Comparison of ENCODE assay signal across 18 mouse cellular contexts in genomic region chr13:101728300-101728699, GRCm38 (mm10). TPM values are rescaled to one million over a fixed set of nuclear protein-coding genes. Genes with fewer than 3 reads are reported as not detected.
DNase-seq lines count a peak whose midpoint lies in the region; ATAC-seq and TF ChIP-seq lines count a peak whose summit lies in the region.
"Had no signal": no experiment of that assay in that cellular context is flagged by ENCODE, and none has a peak within 500 bp of the region (broad histone marks: within the 10 kb centered on the region; RNA-seq: fewer than 3 reads in every experiment).

No protein-coding gene starts in this region.

- no peaks in the 10 kb centered on the region; the same call in 1 of the 2 replicates for H3K27me3 ChIP-seq in midbrain, embryonic 11.5 days (ENCODE audit: control insufficient read depth, insufficient read depth, low read length)
- no peaks in the 10 kb centered on the region for H3K27me3 ChIP-seq in midbrain, embryonic 15.5 days (replicated peaks)
- no peaks in the 10 kb centered on the region for H3K27me3 ChIP-seq in limb, embryonic 15.5 days
- H3K27me3 ChIP-seq: forebrain, embryonic 12.5 days; hindbrain, embryonic 12.5 days; liver, embryonic 13.5 days; lung, embryonic 15.5 days had no signal

- no peak for ATAC-seq in midbrain, embryonic 11.5 days (ENCODE audit: low FRiP score)
- ATAC-seq in midbrain, embryonic 15.5 days (replicated peaks): no peak
- ATAC-seq in limb, embryonic 15.5 days (ENCODE audit: insufficient number of reproducible peaks, low FRiP score, low TSS enrichment, low read depth): no peak
- ATAC-seq: CD4-positive, CD25-positive, alpha-beta regulatory T cell, adult 4 months had no signal

- H3K4me1 ChIP-seq in midbrain, embryonic 11.5 days (ENCODE audit: control insufficient read depth, insufficient read depth, low read length): peaks cover 12% of the 10 kb centered on the region
- peaks cover 15% of the 10 kb centered on the region for H3K4me1 ChIP-seq in midbrain, embryonic 15.5 days
- peaks cover 50% of the 10 kb centered on the region for H3K4me1 ChIP-seq in limb, embryonic 15.5 days

- no peaks in the 10 kb centered on the region for H3K36me3 ChIP-seq in midbrain, embryonic 11.5 days (ENCODE audit: control insufficient read depth, insufficient read depth, low read length)
- no peaks in the 10 kb centered on the region for H3K36me3 ChIP-seq in midbrain, embryonic 15.5 days (replicated peaks)
- H3K36me3 ChIP-seq in limb, embryonic 15.5 days: no peaks in the 10 kb centered on the region
- H3K36me3 ChIP-seq: forebrain, embryonic 12.5 days; hindbrain, embryonic 12.5 days; liver, embryonic 13.5 days; lung, embryonic 15.5 days had no signal

- no peak for TF ChIP-seq CTCF in gastrocnemius, adult 2 months (IDR thresholded peaks at IDR 0.05)
- TF ChIP-seq CTCF in layer of hippocampus, adult 2 months (conservative IDR thresholded peaks at IDR 0.05): no peak

- no peak for DNase-seq in gastrocnemius, adult 2 months
- DNase-seq in gastrocnemius, postnatal 4 days (ENCODE audit: low spot score in 2 of 2): no peak
- no peak for DNase-seq in layer of hippocampus, adult 2 months (ENCODE audit: low spot score in 2 of 2)
- DNase-seq in layer of hippocampus, postnatal 14 days (ENCODE audit: low spot score in 2 of 2): no peak
- peak; percentile 84 for DNase-seq in midbrain, embryonic 11.5 days (ENCODE audit: low spot score, missing footprints)
- DNase-seq in ovary, adult 18-20 months (ENCODE audit: low spot score): no peak
- DNase-seq: cerebellum, adult 11 months; kidney, adult 18-20 months; liver, embryonic 13.5 days had no signal

- no peaks in the 10 kb centered on the region for H3K9me3 ChIP-seq in midbrain, embryonic 11.5 days (ENCODE audit: control insufficient read depth, low read length)
- H3K9me3 ChIP-seq in midbrain, embryonic 15.5 days: no peaks in the 10 kb centered on the region
- no peaks in the 10 kb centered on the region for H3K9me3 ChIP-seq in limb, embryonic 15.5 days
- H3K9me3 ChIP-seq: forebrain, embryonic 12.5 days; hindbrain, embryonic 12.5 days; liver, embryonic 13.5 days; lung, embryonic 15.5 days had no signal

- no peak overlapping the region for H3K4me3 ChIP-seq in gastrocnemius, adult 2 months
- no peak overlapping the region for H3K4me3 ChIP-seq in layer of hippocampus, adult 2 months
- no peak overlapping the region for H3K4me3 ChIP-seq in midbrain, embryonic 11.5 days (ENCODE audit: low read depth, low read length)
- H3K4me3 ChIP-seq in midbrain, embryonic 15.5 days: no peak overlapping the region
- H3K4me3 ChIP-seq in limb, embryonic 15.5 days: no peak overlapping the region
- H3K4me3 ChIP-seq: erythroblast, embryonic 14.5 days; forebrain, embryonic 12.5 days; hindbrain, embryonic 12.5 days; liver, embryonic 13.5 days; lung, embryonic 15.5 days had no signal

- intact Hi-C loops in gastrocnemius, adult 2 months (cut with DNase I): loop anchor here (2.0 kb wide), 1 partner anchor 917 kb away; no protein-coding TSS in a partner anchor

- no peak overlapping the region for H3K9ac ChIP-seq in midbrain, embryonic 11.5 days (ENCODE audit: low read length)
- H3K9ac ChIP-seq in midbrain, embryonic 15.5 days: no peak overlapping the region
- H3K9ac ChIP-seq in limb, embryonic 15.5 days: no peak overlapping the region
- H3K9ac ChIP-seq: forebrain, embryonic 12.5 days; hindbrain, embryonic 12.5 days; liver, embryonic 13.5 days; lung, embryonic 15.5 days had no signal

- no peak overlapping the region for H3K4me2 ChIP-seq in midbrain, embryonic 11.5 days
- no peak overlapping the region for H3K4me2 ChIP-seq in midbrain, embryonic 15.5 days
- H3K4me2 ChIP-seq in limb, embryonic 15.5 days: no peak overlapping the region
- H3K4me2 ChIP-seq: forebrain, embryonic 12.5 days; heart, embryonic 11.5 days; hindbrain, embryonic 12.5 days; liver, embryonic 13.5 days; lung, embryonic 15.5 days had no signal

- WGBS in midbrain, embryonic 11.5 days: 61% methylated on average over 3 of the region's 3 CpGs
- WGBS in midbrain, embryonic 15.5 days: 56% methylated on average over 3 of the region's 3 CpGs
- WGBS in limb, embryonic 15.5 days: 40% methylated on average over 3 of the region's 3 CpGs

- peak overlapping the region; percentile 77 for H3K27ac ChIP-seq in gastrocnemius, adult 2 months
- peak overlapping the region; percentile 2; the same call in 1 of the 2 replicates for H3K27ac ChIP-seq in layer of hippocampus, adult 2 months
- no peak overlapping the region for H3K27ac ChIP-seq in midbrain, embryonic 11.5 days (ENCODE audit: low read depth, low read length)
- no peak overlapping the region for H3K27ac ChIP-seq in midbrain, embryonic 15.5 days
- H3K27ac ChIP-seq in limb, embryonic 15.5 days: peak overlapping the region; percentile 57; the same call in 1 of the 2 replicates
- H3K27ac ChIP-seq: forebrain, embryonic 12.5 days; hindbrain, embryonic 12.5 days; liver, embryonic 13.5 days; lung, embryonic 15.5 days; macrophage had no signal

RNA-seq across cellular contexts. Expression of gene Pik3r1, which starts 39.7 kb away (rescaled TPM):
- total RNA-seq in gastrocnemius, adult 2 months (2021): 10 to 100 TPM; 41.3 to 52.1 TPM
- 10 to 100 TPM; 42.1 to 45.5 TPM for total RNA-seq in gastrocnemius, postnatal 4 days (2021)
- total RNA-seq in layer of hippocampus, adult 2 months (2021): 10 to 100 TPM; 79.8 to 80.8 TPM
- total RNA-seq in layer of hippocampus, postnatal 14 days (2021): 100 to 1,000 TPM in 1 of 2 experiments, 10 to 100 TPM in 1; 98.7 to 102 TPM
- polyA plus RNA-seq in midbrain, embryonic 11.5 days (2014; fragmentation: Nextera tagmentation; extraction: Ambion mirVana): 13.6 and 13.9 TPM in 2 replicates
- 42.2 and 48.8 TPM in 2 replicates for polyA plus RNA-seq in midbrain, embryonic 15.5 days (2015; fragmentation: Nextera tagmentation; extraction: Ambion mirVana)
- 46.2 and 48.9 TPM in 2 replicates for polyA plus RNA-seq in limb, embryonic 15.5 days (2015; fragmentation: Nextera tagmentation; extraction: Ambion mirVana)

Comparison
In these comparisons a context has a peak if more than half of its experiments do, and no peak if none do; other contexts are left out.
1. H3K27ac ChIP-seq: peak in gastrocnemius, adult 2 months (single experiment), layer of hippocampus, adult 2 months (single experiment) and limb, embryonic 15.5 days (single experiment); none in midbrain, embryonic 11.5 days (single experiment) and midbrain, embryonic 15.5 days (single experiment).